In the genomic region with DNA sequence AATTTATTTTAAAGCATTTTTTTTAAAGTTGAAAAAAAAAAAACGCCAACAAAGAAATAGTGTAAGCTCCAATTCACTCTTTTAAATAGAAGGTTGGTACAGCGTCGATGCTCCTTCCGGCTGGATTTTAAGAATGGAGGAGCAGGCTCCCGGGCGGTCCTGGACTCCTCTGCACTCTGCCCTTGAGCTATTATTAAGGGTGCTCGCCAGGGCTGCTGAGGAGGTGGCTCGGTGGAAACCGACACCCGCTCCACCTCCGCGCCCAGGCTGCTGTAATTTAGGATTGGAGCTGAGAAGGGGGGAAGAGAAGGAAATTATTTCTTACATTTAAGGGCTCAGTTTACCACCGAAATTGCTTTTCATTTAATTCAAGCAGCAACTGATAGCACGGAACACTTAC, we compare ENCODE assay signal across 9 mouse cellular contexts.
DNase-seq lines count a peak whose midpoint lies in the region; ATAC-seq lines count a peak whose summit lies in the region.
"Had no signal": no experiment of that assay in that cellular context is flagged by ENCODE, and none has a peak within 500 bp of the region (broad histone marks: within the 10 kb centered on the region; RNA-seq: fewer than 3 reads in every experiment).

No protein-coding gene starts in this region.

- peaks cover 6% of the 10 kb centered on the region; the same call in 1 of the 2 replicates for H3K4me1 ChIP-seq in limb, embryonic 11.5 days (ENCODE audit: control insufficient read depth, insufficient read depth, low read length)
- H3K4me1 ChIP-seq in stomach, embryonic 15.5 days, result no peaks in the 10 kb centered on the region

- DNase-seq in cerebellum, postnatal 25 days, result peak; percentile 10 to 24
- no peak for DNase-seq in cerebellum, adult 11-12 months
- DNase-seq in ovary, postnatal 36 days (ENCODE audit: low spot score), result peak; percentile 12
- DNase-seq in ovary, postnatal 14 days (ENCODE audit: low spot score), result no peak
- DNase-seq in limb, embryonic 11.5 days (ENCODE audit: low spot score), result peak; percentile 28
- DNase-seq in left cerebral cortex, postnatal 14 days (ENCODE audit: low spot score in 2 of 2), result no peak
- DNase-seq in heart, postnatal 10 days, result no peak

- no peak overlapping the region for H3K27ac ChIP-seq in limb, embryonic 11.5 days (replicated peaks; ENCODE audit: low read depth, low read length)
- no peak overlapping the region for H3K27ac ChIP-seq in stomach, embryonic 15.5 days
- H3K27ac ChIP-seq: liver, embryonic 14.5 days had no signal

- no peak overlapping the region for H3K9ac ChIP-seq in limb, embryonic 11.5 days (ENCODE audit: low read length)
- H3K9ac ChIP-seq in stomach, embryonic 15.5 days, result no peak overlapping the region
- H3K9ac ChIP-seq: liver, embryonic 14.5 days had no signal

- 17% methylated on average over 14 of the region's 14 CpGs for WGBS in limb, embryonic 11.5 days
- WGBS in stomach, embryonic 15.5 days, result 34% methylated on average over 14 of the region's 14 CpGs

- no peaks in the 10 kb centered on the region for H3K36me3 ChIP-seq in limb, embryonic 11.5 days (ENCODE audit: control insufficient read depth, insufficient read depth, low read length)
- H3K36me3 ChIP-seq in stomach, embryonic 15.5 days, result no peaks in the 10 kb centered on the region

- no peaks in the 10 kb centered on the region for H3K27me3 ChIP-seq in limb, embryonic 11.5 days (ENCODE audit: control insufficient read depth, insufficient read depth, low read length)
- no peaks in the 10 kb centered on the region for H3K27me3 ChIP-seq in stomach, embryonic 15.5 days (replicated peaks)

- ATAC-seq in limb, embryonic 11.5 days (ENCODE audit: insufficient number of reproducible peaks, low FRiP score, low TSS enrichment, low read depth), result 0 out of 2 replicates have a peak, but pooled peaks have one; percentile 57
- ATAC-seq in stomach, embryonic 15.5 days (ENCODE audit: insufficient read depth, low FRiP score, low read depth), result no peak

- peak overlapping the region; percentile 29; the same call in 1 of the 2 replicates for H3K4me2 ChIP-seq in limb, embryonic 11.5 days (ENCODE audit: low read depth, severe bottlenecking)
- H3K4me2 ChIP-seq in stomach, embryonic 15.5 days, result peak overlapping the region; percentile 25; the same call in 1 of the 2 replicates

- no peak overlapping the region for H3K4me3 ChIP-seq in limb, embryonic 11.5 days (ENCODE audit: low read depth, low read length)
- H3K4me3 ChIP-seq in stomach, embryonic 15.5 days (replicated peaks), result no peak overlapping the region

- H3K9me3 ChIP-seq in limb, embryonic 11.5 days (ENCODE audit: control insufficient read depth, low read length), result no peaks in the 10 kb centered on the region
- no peaks in the 10 kb centered on the region for H3K9me3 ChIP-seq in stomach, embryonic 15.5 days

- intact Hi-C loops in left cerebral cortex, postnatal 14 days (cut with DNase I), result no loop called here
- intact Hi-C loops in heart, postnatal 10 days (cut with DNase I), result no loop called here

Comparison
In these comparisons a context has a peak if more than half of its experiments do, and no peak if none do; other contexts are left out.
1. DNase-seq: peak in cerebellum, postnatal 25 days (2 of 2), ovary, postnatal 36 days (single experiment) and limb, embryonic 11.5 days (single experiment); none in cerebellum, adult 11-12 months (single experiment), ovary, postnatal 14 days (single experiment), left cerebral cortex, postnatal 14 days (0 of 2) and heart, postnatal 10 days (0 of 2).